Mouse (Mus musculus) liver, embryonic 11.5 days (tissue): ENCODE data around the gene Trpc2. TPM values are rescaled to one million over a fixed set of nuclear protein-coding genes. Genes with fewer than 3 reads are reported as not detected.

ENCODE experiments used
- ATAC-seq: fragments of 200-750 bp; cut with Nextera tagmentation; replicated peaks from 2 replicates; pipeline ENCODE4 v1.8.0; 2017; ENCODE audit warnings: moderate number of reproducible peaks, mild to moderate bottlenecking, moderate TSS enrichment, moderate library complexity; ENCODE audit not compliant: low FRiP score
- DNase-seq: peaks from one replicate; pipeline ENCODE4 v3.0.0-alpha.2; 2017; ENCODE audit warnings: low spot score
- H3K27ac ChIP-seq: fragments of 300-500 bp; sonication (generic); 2 replicates; pipeline ENCODE4 v1.5.1; 2014; ENCODE audit warnings: mild to moderate bottlenecking, low read depth, low read length, control low read depth
- H3K27me3 ChIP-seq: fragments of 300-500 bp; sonication (generic); replicated peaks from 2 replicates; pipeline ENCODE4 v1.6.1; 2014; ENCODE audit warnings: low read length, mixed read lengths; ENCODE audit not compliant: control insufficient read depth, insufficient read depth
- H3K36me3 ChIP-seq: fragments of 300-500 bp; sonication (generic); 2 replicates; pipeline ENCODE4 v1.6.1; 2014; ENCODE audit warnings: mild to moderate bottlenecking, low read length, moderate library complexity, mixed read lengths; ENCODE audit not compliant: control insufficient read depth, insufficient read depth
- H3K4me1 ChIP-seq: fragments of 300-500 bp; sonication (generic); replicated peaks from 2 replicates; pipeline ENCODE4 v1.6.1; 2014; ENCODE audit warnings: low read length, mixed read lengths; ENCODE audit not compliant: control insufficient read depth, insufficient read depth
- H3K4me2 ChIP-seq: fragments of 300-500 bp; sonication (generic); 2 replicates; pipeline ENCODE4 v1.6.1; 2014; ENCODE audit warnings: mild to moderate bottlenecking, control low read depth, moderate library complexity
- H3K4me3 ChIP-seq: fragments of 300-500 bp; sonication (generic); 2 replicates; pipeline ENCODE4 v1.5.1; 2014; ENCODE audit warnings: low read depth, low read length, control low read depth
- H3K9ac ChIP-seq: fragments of 300-500 bp; sonication (generic); 2 replicates; pipeline ENCODE4 v1.6.1; 2014; ENCODE audit warnings: low read depth, low read length, control low read depth
- H3K9me3 ChIP-seq: fragments of 300-500 bp; sonication (generic); 2 replicates; pipeline ENCODE4 v1.6.1; 2016; ENCODE audit warnings: low read length, inconsistent platforms, mixed read lengths; ENCODE audit not compliant: control insufficient read depth
- WGBS: fragments of 180-500 bp; shearing (Covaris S2); extraction: QIAGEN DNeasy Blood & Tissue Kit; methylation state at CpG from one replicate; pipeline ENCODE4 v1.1.7; 2014; 5-methylcytosine and 5-hydroxymethylcytosine counted together
- polyA plus RNA-seq: library from polyadenylated mRNA; unstranded; fragments of >200 nt; fragmentation: Nextera tagmentation; extraction: Ambion mirVana; gene quantifications from 2 replicates; pipeline ENCODE4 v1.2.1, GENCODE M21; 2014

Gene Trpc2
- polyA plus RNA-seq, 1 experiment from 2014 or later = not detected

DNA sequence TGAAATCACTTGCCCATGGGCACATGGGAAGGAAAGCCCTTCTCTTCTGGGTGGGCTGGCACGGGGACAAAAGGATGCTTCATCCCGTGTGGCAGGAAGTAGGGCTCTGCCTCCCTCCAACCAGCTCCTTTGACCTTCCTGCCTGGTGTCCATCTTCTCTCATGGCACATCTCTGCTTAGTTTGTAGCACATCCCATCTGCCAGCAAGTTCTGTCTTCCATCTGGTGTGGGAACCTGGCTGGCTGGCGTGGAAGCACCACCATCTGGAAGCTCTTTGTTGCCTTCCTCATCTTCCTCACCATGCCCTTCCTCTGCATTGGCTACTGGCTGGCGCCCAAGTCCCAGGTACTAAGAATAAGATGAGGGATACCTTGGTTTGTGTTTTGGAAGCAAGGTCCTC is 4.4 kb downstream of the Trpc2 start:
- H3K4me1 ChIP-seq = no peaks in the 10 kb centered on the region
- H3K9me3 ChIP-seq = no peaks in the 10 kb centered on the region
- H3K36me3 ChIP-seq = peaks cover 4% of the 10 kb centered on the region
- H3K4me2 ChIP-seq = no peak overlapping the region
- 84% methylated on average over 4 of the region's 4 CpGs for whole genome bisulfite sequencing
- no peak overlapping the region for H3K4me3 ChIP-seq
- no peak for ATAC-seq
- H3K9ac ChIP-seq = no peak overlapping the region
- H3K27me3 ChIP-seq = no peaks in the 10 kb centered on the region
- DNase-seq = no peak
- no peak overlapping the region for H3K27ac ChIP-seq

DNA sequence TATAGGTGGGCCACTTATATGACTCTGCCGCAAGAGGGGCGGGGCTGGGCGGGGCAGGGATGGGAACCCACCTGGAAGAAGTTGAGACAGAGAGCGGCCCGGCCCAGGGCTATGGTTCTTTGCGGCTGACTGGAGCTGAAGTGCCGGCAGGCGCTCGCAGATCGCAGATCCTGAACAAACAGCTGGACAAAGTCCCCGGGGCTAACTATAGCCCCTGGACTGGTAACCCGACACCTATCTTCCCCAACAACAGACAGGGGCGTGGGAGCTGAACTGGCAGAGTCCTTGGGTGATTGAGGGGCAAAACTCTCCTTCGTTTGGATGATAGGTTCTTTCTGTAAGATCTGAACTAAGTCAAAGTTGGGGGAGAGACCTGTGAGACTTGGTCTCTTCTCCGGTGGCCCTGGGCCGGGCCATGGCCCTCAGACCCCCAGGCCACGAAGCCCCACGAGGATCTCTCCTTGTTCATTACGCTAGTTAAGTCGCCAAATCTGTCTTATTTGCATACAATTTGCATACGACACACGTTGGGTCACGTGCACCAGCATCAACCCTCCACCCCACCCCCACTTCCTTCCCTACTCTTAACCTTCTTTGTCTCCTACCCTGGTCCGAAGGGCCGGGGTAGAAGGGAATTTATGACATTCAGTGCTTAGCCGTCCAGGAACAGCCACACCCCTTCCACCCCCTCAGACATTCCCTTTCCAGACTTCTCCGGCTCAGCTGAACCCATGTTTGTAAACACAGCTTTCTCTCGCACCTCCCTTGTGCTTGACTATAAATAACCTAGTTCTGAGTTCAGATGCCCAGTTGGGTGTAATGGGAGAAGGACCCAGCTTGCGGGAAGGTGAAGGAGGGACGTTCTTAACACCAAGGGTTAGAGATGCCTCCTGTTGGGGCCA is 17.1 kb downstream of the Trpc2 start:
- Histone ChIP-seq H3K4me2 (peak overlapping the region; percentile 54), H3K9ac (0 out of 2 replicates have a peak overlapping the region, but pooled peaks have one; percentile 11), H3K4me3 (peak overlapping the region; percentile 27), H3K27ac (no peak overlapping the region), H3K9me3 (no peaks in the 10 kb centered on the region), H3K4me1 (peaks cover 14% of the 10 kb centered on the region; the same call in 1 of the 2 replicates), H3K36me3 (no peaks in the 10 kb centered on the region), H3K27me3 (peaks cover 8% of the 10 kb centered on the region)
- peak; percentile 54 for DNase-seq
- ATAC-seq = peak; percentile 46
- 7% methylated on average over 30 of the region's 30 CpGs for WGBS

DNA sequence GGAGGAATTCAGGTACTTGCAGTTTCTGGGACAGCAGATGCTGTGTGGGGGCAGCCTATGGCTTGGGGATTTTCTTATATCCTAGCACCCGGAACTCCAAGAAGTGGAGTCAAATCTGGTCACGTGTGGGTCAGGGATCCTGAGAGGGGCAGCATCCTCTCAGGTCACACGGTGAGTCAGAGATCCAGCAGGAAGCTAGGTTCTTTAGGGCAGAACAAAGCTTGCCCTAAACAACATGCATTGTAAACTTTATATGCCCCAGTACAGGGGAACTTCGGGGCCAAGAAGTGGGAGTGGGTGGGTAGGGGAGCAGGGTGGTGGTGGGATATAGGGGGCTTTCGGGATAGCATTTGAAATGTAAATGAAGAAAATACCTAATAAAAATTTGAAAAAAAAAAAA is 18.0 kb downstream of the Trpc2 start:
- DNase-seq (no peak), ATAC-seq (no peak)
- Histone ChIP-seq H3K4me2 (no peak overlapping the region), H3K4me3 (no peak overlapping the region), H3K4me1 (peaks cover 14% of the 10 kb centered on the region; the same call in 1 of the 2 replicates), H3K36me3 (no peaks in the 10 kb centered on the region), H3K27ac (no peak overlapping the region), H3K9ac (no peak overlapping the region), H3K27me3 (peaks cover 8% of the 10 kb centered on the region), H3K9me3 (no peaks in the 10 kb centered on the region)
- 67% methylated on average over 5 of the region's 5 CpGs for WGBS

DNA sequence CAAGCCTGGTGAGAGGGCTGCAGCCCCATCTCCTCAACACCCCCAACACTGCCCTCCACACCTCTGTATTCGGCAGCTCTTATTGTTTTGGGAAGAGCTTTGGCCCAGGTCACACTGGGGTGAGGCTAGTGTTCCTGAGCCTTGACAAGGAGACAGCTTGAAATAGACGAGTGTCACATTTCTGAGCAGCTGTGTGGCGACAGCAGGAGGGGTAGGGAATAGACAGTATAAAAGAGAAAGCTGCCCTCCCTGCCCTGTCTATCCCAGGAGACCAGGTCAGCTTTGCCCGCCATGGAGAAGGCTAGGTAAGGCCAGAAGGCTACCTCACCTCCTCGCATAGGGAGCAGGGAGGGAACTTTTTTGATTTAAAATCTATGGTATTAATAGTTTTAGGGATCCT is 18.6 kb downstream of the Trpc2 start, which contains the start of gene Art1:
TSS of gene Art1 (plus strand) at position 257 of the 400 bp plus-strand sequence.
- Histone ChIP-seq H3K9ac (no peak within 1 kb of the TSS), H3K9me3 (no peaks in the 10 kb centered on the region), H3K4me1 (peaks cover 14% of the 10 kb centered on the region; the same call in 1 of the 2 replicates), H3K27me3 (peaks cover 8% of the 10 kb centered on the region), H3K27ac (no peak within 1 kb of the TSS), H3K36me3 (no peaks in the 10 kb centered on the region), H3K4me3 (no peak within 1 kb of the TSS), H3K4me2 (no peak within 1 kb of the TSS; the same call in 1 of the 2 replicates)
- DNase-seq (no peak), ATAC-seq (no peak)
- WGBS = 61% methylated on average over 5 of the region's 5 CpGs

GRCm38 (mm10) chr7:102102241-102102640 is 19.3 kb downstream of the Trpc2 start:
- H3K4me1 ChIP-seq = peaks cover 18% of the 10 kb centered on the region
- no peak overlapping the region for H3K27ac ChIP-seq
- no peaks in the 10 kb centered on the region for H3K9me3 ChIP-seq
- 51% methylated on average over 8 of the region's 8 CpGs for WGBS
- H3K36me3 ChIP-seq = no peaks in the 10 kb centered on the region
- no peak for ATAC-seq
- no peak overlapping the region for H3K9ac ChIP-seq
- H3K4me2 ChIP-seq = no peak overlapping the region
- no peak overlapping the region for H3K4me3 ChIP-seq
- DNase-seq = no peak
- H3K27me3 ChIP-seq = peaks cover 8% of the 10 kb centered on the region

GRCm38 (mm10) chr7:102102696-102103095 is 19.8 kb downstream of the Trpc2 start:
- ATAC-seq (peak; percentile 22; the same call in 1 of the 2 replicates), DNase-seq (no peak)
- Histone ChIP-seq H3K27me3 (peaks cover 8% of the 10 kb centered on the region), H3K4me3 (no peak overlapping the region), H3K36me3 (no peaks in the 10 kb centered on the region), H3K4me1 (peaks cover 18% of the 10 kb centered on the region), H3K4me2 (no peak overlapping the region), H3K27ac (no peak overlapping the region), H3K9ac (no peak overlapping the region), H3K9me3 (no peaks in the 10 kb centered on the region)
- 51% methylated on average over 6 of the region's 6 CpGs for WGBS

DNA sequence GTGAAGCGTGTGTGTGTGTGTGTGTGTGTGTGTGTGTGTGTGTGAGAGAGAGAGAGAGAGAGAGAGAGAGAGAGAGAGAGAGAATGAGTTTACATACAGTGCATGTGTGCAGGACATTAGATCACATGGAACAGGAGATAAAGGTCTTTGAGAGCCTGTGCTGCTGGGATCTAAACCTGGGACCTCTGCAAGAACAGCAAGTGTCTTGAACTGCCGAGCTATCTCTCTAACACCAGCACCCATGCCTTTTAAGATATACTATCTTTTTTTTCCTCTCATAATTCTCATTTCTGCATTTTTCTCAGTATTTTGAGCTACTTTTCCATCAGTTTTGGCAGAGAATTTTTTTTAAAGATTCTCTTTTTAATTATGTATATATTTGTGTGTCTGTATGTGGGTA is 20.6 kb downstream of the Trpc2 start:
- no peak overlapping the region for H3K9ac ChIP-seq
- 45% methylated on average over 2 of the region's 2 CpGs for WGBS
- ATAC-seq = peak; percentile 79

DNA sequence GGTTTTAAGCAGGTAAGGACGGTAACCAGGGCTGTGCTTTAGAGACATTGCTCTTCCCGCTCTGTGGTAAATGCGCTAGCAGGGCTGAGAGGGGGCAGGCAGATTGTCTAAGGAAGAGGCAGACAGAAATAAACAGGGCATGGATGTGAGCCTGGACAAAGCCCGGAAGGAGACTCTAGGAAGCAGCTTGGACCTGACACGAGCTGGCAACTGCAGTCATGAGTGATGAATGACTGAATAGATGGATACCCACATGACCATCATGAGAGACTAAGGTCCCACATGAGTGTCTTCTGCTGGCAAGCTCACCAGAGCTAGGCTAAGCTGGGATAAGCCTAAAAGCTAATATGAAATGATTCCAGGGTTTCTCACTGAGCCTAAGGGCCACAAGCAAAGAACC is 21.2 kb downstream of the Trpc2 start:
- no peak overlapping the region for H3K4me2 ChIP-seq
- WGBS = 63% methylated on average over 5 of the region's 5 CpGs
- peaks cover 3% of the 10 kb centered on the region; the same call in 1 of the 2 replicates for H3K27me3 ChIP-seq
- H3K4me3 ChIP-seq = no peak overlapping the region
- no peak overlapping the region for H3K27ac ChIP-seq
- no peaks in the 10 kb centered on the region for H3K9me3 ChIP-seq
- no peak for DNase-seq
- no peak for ATAC-seq
- H3K36me3 ChIP-seq = no peaks in the 10 kb centered on the region
- no peak overlapping the region for H3K9ac ChIP-seq
- peaks cover 18% of the 10 kb centered on the region for H3K4me1 ChIP-seq

More for the DNA sequence above, 20.6 kb downstream of the Trpc2 start:
- H3K36me3 ChIP-seq = no peaks in the 10 kb centered on the region
- H3K27me3 ChIP-seq = peaks cover 8% of the 10 kb centered on the region
- no peak for DNase-seq
- no peak overlapping the region for H3K27ac ChIP-seq
- H3K4me1 ChIP-seq = peaks cover 18% of the 10 kb centered on the region
- H3K9me3 ChIP-seq = no peaks in the 10 kb centered on the region
- H3K4me2 ChIP-seq = no peak overlapping the region
- H3K4me3 ChIP-seq = no peak overlapping the region
